Mouse (Mus musculus): Measurements from ENCODE around the gene Glis2.
A peak's percentile ranks its signal among the peaks of the same experiment; 100 is the strongest.

GRCm38 (mm10) chr16:4629950-4630349, 35.4 kb downstream of the Glis2 start:
- TF ChIP-seq CTCF (IDR thresholded peaks at IDR 0.05; ENCODE audit: control insufficient read depth, insufficient read depth, insufficient read length) (peak; percentile 96), MYOG (IDR thresholded peaks at IDR 0.05; ENCODE audit: control insufficient read depth, extremely low read depth, insufficient read length) (no peak)

All from C2C12 (cell line).